Mouse (Mus musculus) frontal cortex, postnatal 14 days (tissue): ENCODE results near the gene Glod4.

ENCODE experiments used
- DNase-seq, 2 experiments: peaks; one replicate each; pipeline ENCODE4 v3.0.0; 2022; ENCODE audit warnings: low spot score in 2 of 2

The Glod4 gene

GRCm38 (mm10) chr11:76242901-76243810, at the start of gene Glod4, which contains the start of gene Mrm3:
Gene Glod4, minus strand, starts transcription at chr11:76243725.
Gene Mrm3, plus strand, starts transcription at chr11:76243715.
- DNase-seq = peak; percentile 81 to 89

DNA sequence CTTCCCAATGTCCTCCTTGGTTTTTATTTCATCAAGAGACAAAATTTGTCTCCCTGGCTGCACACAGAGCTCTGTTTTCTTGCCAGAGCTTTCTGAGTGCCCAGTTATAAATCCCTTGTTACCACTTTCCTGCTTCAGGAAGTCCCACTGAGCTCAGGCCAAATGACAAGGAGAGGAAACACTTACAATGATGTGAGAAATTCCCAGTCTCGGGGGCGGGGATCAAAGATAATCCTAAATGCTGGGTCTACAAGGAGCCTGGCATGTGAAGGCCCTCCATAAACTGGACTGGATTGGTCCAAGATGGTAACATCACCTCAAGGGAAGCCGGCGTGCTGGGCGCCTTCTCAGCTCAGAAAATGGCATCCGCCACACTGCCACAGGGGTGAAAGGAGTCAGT, 49.3 kb upstream of the Glod4 start:
- DNase-seq = no peak

- no peak for DNase-seq
Observed at GRCm38 (mm10) chr11:76292398-76292797, 48.9 kb upstream of the Glod4 start.

DNA sequence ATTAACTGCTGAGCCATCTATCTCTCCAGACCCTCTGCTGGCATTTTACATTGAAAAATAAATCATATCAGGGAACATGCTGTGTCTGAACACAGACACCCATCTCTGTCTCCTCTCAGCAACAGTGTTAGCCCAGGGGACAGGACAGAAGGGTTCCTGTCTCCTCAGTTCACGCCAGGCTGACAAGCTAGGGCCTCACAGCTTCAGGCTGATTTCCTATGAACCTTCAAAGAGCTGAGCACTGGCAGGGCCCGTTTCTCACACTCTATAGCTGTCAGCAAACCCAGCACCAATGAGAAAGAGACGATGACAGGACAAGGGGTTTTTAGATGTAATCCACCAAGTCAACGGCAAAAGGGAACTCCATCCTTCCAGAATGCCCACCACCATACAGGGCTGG, 48.4 kb upstream of the Glod4 start:
- no peak for DNase-seq

- DNase-seq = peak; percentile 36 to 37
Observed at GRCm38 (mm10) chr11:76290367-76290766, 46.8 kb upstream of the Glod4 start.

- DNase-seq = peak in 1 of 2 experiments; percentile 38
Observed at GRCm38 (mm10) chr11:76288645-76289044, 45.1 kb upstream of the Glod4 start.

DNA sequence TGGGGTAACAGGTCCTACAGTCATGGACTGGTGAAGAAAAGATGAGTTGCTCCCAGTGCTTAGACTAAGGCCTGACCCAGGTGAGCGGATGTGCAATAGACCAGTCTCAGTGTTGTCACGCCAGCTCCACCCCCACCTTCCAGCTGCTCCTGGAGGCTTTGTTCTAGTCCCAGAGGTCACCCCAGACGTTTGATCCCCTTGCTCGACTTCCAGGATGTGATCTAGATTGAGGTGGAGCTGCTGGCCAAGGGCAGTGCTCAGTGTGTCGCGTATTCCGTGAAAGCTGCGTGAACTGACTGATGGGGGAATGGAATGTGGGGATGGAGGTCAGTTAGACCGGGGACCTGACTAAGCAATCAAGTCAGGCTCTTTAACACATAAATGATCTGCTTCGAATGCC, 43.8 kb upstream of the Glod4 start:
- no peak for DNase-seq

DNA sequence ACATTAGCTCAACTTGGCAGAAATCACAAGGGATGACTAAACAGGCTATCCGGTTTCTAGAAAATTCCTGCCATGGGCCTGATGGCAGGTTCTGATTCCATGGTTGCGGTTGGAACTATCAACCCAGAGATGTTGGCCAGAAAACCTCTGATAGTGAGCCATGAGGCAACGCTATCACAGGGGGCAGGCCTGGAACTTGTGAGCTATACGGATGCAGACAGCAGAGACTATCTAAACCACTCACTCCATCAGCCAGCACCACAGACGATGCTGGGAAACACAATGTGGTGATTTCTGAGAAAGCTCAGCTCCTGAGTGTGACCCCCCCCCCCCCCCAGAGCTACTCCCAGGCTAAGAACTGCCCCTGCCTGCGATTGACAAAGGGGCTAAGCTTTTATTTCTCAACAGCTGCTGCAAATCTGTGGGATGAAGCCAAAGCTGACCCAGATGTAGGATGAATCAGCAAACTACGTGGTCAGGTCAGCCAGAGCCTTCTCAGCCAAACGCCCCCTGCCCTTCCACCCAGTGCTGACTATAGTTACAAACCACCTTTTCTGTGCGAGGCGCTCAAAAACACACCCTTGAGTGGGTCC, 43.1 kb upstream of the Glod4 start:
- no peak for DNase-seq

- DNase-seq = no peak
Observed at GRCm38 (mm10) chr11:76285431-76286075, 42.0 kb upstream of the Glod4 start.

DNA sequence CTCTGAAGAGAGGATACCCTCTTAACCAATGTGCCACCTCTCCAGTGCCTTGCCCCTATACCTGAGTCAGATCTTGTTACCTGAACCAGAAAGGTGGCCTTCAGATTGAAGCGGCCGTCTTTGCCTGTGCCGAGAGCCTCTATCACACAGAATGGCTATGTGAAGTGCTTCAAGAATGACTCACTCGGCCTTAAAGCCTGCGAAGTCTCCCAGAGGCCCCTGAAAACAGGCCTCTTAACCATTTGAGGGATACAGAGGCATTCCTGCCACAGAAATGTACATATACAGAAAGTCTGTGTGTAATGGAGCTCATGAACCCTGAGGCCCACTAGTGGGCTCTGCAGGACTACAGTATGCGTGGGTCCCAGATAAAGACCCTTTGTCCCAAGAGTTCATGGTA, 40.3 kb upstream of the Glod4 start:
- DNase-seq = no peak

GRCm38 (mm10) chr11:76279971-76280370, 36.4 kb upstream of the Glod4 start:
- no peak for DNase-seq

DNA sequence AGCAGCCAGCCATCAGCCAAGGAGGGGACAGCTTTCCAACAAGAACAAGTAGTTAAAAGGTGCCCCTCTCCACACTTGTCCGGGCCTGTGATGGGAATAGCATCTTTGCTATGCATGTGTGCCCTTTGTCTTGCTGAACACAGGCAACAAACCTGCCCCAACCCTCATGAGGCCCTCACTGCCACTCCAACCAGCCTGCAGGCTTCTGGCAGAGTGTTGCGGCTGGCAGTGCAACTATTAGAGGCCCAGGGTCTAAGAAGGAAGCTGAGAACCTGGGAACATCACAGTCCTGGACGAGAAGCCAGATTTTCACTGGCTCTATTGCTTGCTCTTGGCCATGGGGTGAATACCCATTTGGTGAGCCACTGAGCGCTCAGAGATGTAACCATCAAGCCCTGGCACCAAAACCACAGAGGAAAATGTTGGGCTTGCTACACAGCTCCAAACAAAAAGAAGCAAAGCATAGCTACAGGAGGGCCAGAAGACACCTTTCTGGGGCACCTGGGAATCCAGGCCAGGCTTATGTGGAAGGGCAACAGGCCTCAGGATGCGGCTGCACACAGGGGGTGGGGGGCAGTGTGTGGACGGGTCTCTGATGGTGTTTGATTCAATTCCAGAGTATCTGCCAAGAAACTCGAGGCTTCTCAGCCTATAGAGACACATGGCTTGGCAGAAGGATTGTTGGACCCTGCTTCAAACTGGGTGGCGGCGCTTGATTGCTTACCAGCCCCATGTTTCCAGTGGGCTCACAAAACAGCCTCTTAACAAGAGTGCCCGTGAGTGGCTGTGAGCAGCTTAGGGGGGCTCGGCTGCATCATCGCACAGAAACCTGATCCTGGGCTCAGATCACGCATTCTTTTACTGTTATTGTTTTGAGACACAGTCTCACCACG, 35.7 kb upstream of the Glod4 start:
- no peak for DNase-seq

DNA sequence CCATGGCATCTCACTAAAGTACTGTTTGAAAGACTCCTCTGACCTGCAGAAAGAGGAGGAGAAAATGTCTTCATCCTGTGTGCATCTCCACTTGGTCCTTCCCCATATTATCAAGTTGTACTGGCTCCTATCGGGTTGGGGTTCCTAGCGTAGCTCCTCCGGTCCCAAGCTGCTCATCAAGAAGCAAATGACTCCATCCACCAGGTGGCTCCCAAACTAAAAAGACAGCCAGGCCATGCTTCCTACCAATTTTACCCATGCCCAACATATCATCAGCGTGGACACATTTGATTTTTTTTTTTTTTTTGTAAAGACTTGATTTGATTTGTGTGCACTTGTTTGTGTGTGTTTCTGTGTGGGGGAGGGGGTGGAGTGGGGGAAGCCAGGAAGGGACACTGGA, 28.9 kb upstream of the Glod4 start:
- DNase-seq = no peak

- DNase-seq = no peak
Observed at GRCm38 (mm10) chr11:76268521-76269065, 25.1 kb upstream of the Glod4 start.

DNA sequence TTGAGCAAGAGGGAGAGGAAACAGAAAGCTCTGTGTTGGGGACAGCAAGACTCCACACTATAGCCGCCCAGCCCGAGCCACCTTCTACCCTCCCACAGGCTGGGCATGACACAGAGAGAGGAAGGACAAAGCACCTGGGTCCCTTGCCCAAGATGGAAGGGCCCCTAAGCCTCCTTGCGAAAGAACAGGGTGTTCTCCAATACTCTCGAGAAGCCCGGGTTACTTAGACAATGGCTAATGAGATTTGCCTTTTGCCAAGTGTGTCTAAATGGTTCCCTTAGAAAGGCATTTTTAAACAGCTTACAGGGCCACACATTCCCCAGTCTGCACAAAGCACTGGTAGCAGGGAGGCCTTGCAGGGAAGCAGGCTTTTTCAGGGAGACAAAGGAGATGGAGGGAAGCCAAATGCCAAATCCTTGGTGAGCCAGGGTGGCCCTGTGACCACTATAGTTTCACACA, 24.5 kb upstream of the Glod4 start:
- DNase-seq = no peak

DNA sequence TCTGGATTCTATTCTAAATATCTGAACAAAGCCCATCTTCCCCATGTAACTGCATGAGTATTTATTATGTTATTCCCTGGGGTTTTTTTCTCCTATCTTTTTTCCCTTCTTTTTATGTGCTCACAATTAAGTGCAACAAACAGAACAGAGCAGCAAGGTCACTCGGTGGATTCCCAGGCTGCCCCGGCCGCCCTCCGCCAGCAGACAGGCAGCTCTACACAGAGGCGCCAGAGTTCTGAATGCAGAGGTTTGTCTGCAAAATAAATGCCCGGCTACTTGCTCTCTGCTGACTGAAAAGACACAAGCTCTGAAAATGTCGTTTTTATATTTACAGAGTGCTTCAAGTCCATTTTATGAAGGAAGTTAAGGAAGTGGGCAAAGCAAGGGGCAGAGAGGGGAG, 24.0 kb upstream of the Glod4 start:
- DNase-seq = no peak

GRCm38 (mm10) chr11:76262611-76263351, 19.3 kb upstream of the Glod4 start:
- DNase-seq = no peak

DNA sequence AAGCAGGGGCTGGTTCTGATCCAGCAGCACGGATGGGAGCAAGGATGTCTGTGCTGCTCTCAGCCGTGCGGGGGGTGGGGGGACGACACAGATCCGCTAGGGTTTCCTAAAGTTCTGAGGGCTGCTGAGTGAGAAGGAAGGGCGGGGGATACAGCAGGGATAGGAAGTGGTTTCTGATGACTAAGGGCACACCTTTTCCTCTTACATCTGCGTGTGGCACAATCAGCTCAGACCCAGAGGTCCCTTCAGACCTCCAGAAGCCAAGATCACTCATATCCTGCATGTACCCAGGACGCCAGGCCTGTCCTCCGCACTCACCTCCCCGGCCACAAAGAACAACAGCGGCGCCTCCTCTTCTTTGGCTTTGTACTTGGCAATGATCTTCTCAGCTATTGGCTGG, 17.7 kb upstream of the Glod4 start:
- DNase-seq = no peak

- DNase-seq = no peak
Observed at GRCm38 (mm10) chr11:76260208-76261050, 16.9 kb upstream of the Glod4 start.

DNA sequence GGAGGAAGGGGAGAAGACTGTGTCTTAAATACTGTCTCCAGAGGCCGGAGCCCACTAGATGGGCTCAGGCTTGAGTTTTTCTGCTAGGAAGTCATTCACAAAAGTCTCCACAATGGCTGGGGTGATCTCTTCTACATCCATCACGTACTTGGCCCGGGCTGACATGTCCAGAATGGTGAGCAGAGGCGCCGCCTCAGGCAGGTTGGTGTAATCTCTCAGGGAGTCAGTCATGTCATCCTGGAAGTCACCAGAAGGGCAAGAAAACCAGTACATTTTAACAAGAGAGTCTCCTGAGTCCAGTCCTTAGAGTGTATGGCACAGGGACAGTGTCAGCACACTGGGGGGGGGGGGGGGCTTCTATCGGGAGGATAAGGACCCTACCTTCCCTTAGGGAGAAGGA, 15.0 kb upstream of the Glod4 start:
- no peak for DNase-seq
